Mouse (Mus musculus) ES-E14 (cell line): Measurements from ENCODE around the gene Gm38394. TPM values are rescaled to one million over a fixed set of nuclear protein-coding genes. Genes with fewer than 3 reads are reported as not detected.

ENCODE experiments used
- DNase-seq: peaks from one replicate; pipeline ENCODE4 v3.0.0-alpha.2; 2013; ENCODE audit warnings: low read depth, low spot score
- H3K27ac ChIP-seq: 2 replicates; pipeline ENCODE4 v1.5.1; 2012; ENCODE audit warnings: low read depth, mild to moderate bottlenecking, low read length, moderate library complexity, mixed read lengths; ENCODE audit not compliant: poor library complexity, insufficient read depth, severe bottlenecking
- H3K36me3 ChIP-seq: 2 replicates; pipeline ENCODE4 v1.6.1; 2012; ENCODE audit warnings: mild to moderate bottlenecking, low read length, moderate library complexity, mixed read lengths; ENCODE audit not compliant: control insufficient read depth, poor library complexity, insufficient read depth, severe bottlenecking
- H3K4me1 ChIP-seq, 2 experiments: fragments of 150-350 bp in 1 of 2; sonication (generic) in 1 of 2; 2 replicates each; pipeline ENCODE4 v1.6.1; 2012; ENCODE audit warnings: low read length in 2 of 2, mild to moderate bottlenecking in 1 of 2, mixed read lengths in 1 of 2; ENCODE audit not compliant: control insufficient read depth in 2 of 2, insufficient read depth in 2 of 2, poor library complexity in 1 of 2
- H3K4me3 ChIP-seq, 2 experiments: fragments of 150-350 bp in 1 of 2; sonication (generic) in 1 of 2; 2 replicates each; pipeline ENCODE4 v1.5.1; 2012; ENCODE audit warnings: low read length in 2 of 2, low read depth in 1 of 2, mild to moderate bottlenecking in 1 of 2, mixed read lengths in 1 of 2; ENCODE audit not compliant: insufficient read depth in 1 of 2, poor library complexity in 1 of 2, severe bottlenecking in 1 of 2
- H3K9ac ChIP-seq: 2 replicates; pipeline ENCODE4 v1.6.1; 2012; ENCODE audit warnings: low read depth, mild to moderate bottlenecking, low read length, mixed read lengths; ENCODE audit not compliant: poor library complexity, insufficient read depth, severe bottlenecking
- H3K9me3 ChIP-seq: fragments of 150-350 bp; sonication (generic); 2 replicates; pipeline ENCODE4 v1.6.1; 2012; ENCODE audit warnings: low read depth, mild to moderate bottlenecking, low read length; ENCODE audit not compliant: control insufficient read depth, insufficient read depth
- CHD2 ChIP-seq: IDR thresholded peaks from 2 replicates; pipeline ENCODE4 v1.6.1; 2014; ENCODE audit warnings: mild to moderate bottlenecking, low read depth, low read length, inconsistent platforms
- HCFC1 ChIP-seq: IDR thresholded peaks from 2 replicates; pipeline ENCODE4 v1.6.1; 2012; ENCODE audit warnings: low read length, inconsistent platforms, borderline replicate concordance; ENCODE audit not compliant: insufficient read depth
- MAFK ChIP-seq: IDR thresholded peaks from 2 replicates; pipeline ENCODE4 v1.6.1; 2014; ENCODE audit warnings: mild to moderate bottlenecking, low read depth, low read length, inconsistent platforms; ENCODE audit not compliant: insufficient read depth
- ZC3H11A ChIP-seq: IDR thresholded peaks from 2 replicates; pipeline ENCODE4 v1.6.1; 2012; ENCODE audit warnings: low read depth, mild to moderate bottlenecking, inconsistent platforms, low read length, borderline replicate concordance
- ZNF384 ChIP-seq: IDR thresholded peaks from 2 replicates; pipeline ENCODE4 v1.6.1; 2012; ENCODE audit warnings: low read depth, low read length, inconsistent platforms
- in situ Hi-C, 2 experiments: fragments of 600-800 bp; cut with MboI; formaldehyde crosslinking; loops; one replicate each; pipeline ENCODE4 v1.15.1; 2025; ENCODE audit warnings: low sequenced_read_pairs in 2 of 2, inconsistent platforms in 1 of 2; ENCODE audit not compliant: unreplicated experiment in 2 of 2
- total RNA-seq: library from RNA; depleted of rRNA; stranded (reverse); fragments of 300-350 nt; gene quantifications from 2 replicates; pipeline ENCODE4 v1.2.3, GENCODE M21; 2012

Gene Gm38394
- total RNA-seq, 1 experiment, result 8.7 TPM

- no peak overlapping the region for H3K4me3 ChIP-seq
- no peak for DNase-seq
- peaks cover 3 to 12% of the 10 kb centered on the region in 2 experiments; a peak in 3 of 4 replicates for H3K4me1 ChIP-seq
- no peak for TF ChIP-seq HCFC1
- no peak for TF ChIP-seq MAFK
- TF ChIP-seq ZC3H11A, result no peak
- H3K27ac ChIP-seq, result no peak overlapping the region
- in situ Hi-C loops, result no loop called here
- H3K9me3 ChIP-seq, result no peaks in the 10 kb centered on the region
- H3K36me3 ChIP-seq, result no peaks in the 10 kb centered on the region
- no peak overlapping the region for H3K9ac ChIP-seq
These were observed 27.2 kb upstream of the Gm38394 start for GRCm38 (mm10) chr1:133688301-133688700.

DNA sequence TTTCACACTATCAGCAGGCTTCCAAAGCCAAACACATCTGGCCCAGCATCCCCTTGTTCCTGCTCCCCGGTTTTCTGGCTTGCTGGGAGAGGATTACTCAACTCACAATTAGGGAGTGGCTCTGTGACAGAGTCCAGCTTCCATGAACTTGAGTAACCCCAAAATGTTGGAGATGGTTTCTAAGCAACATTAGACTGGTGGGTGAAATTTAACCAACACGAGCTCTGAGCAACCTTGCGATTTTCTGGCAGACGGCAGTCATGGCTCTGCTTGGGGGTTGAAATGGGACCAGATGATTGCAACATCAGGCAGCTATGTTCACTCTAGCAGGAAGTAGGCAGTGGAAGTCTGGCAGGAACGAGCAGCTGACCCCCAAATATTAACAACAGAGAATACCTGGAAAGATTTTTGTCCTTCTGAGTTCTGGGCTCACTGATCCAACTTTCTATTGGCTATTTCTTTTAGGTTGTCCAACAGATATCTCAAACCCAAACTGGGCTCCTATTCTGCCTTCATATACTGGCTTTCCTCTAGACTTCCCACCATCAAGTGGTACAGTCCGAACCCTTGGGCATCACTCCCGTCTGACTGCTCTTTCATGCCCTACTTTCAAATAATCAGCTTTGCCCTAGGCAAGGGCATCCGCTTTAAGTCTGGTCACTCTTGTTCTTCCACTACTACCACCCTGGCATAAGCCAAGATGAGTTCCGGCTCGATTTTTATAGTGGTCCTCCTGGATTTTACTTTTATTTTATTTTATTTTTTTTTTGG, 24.8 kb upstream of the Gm38394 start:
- in situ Hi-C loops, result no loop called here
- TF ChIP-seq ZNF384, result no peak
- TF ChIP-seq HCFC1, result no peak
- no peak for TF ChIP-seq ZC3H11A
- TF ChIP-seq MAFK, result no peak
- TF ChIP-seq CHD2, result no peak
- DNase-seq, result no peak

GRCm38 (mm10) chr1:133671801-133672200, 10.7 kb upstream of the Gm38394 start:
- TF ChIP-seq ZNF384 (no peak), ZC3H11A (no peak), HCFC1 (no peak), MAFK (no peak), CHD2 (no peak)
- Histone ChIP-seq H3K9me3 (no peaks in the 10 kb centered on the region), H3K9ac (no peak overlapping the region), H3K4me1 (peaks cover 3 to 14% of the 10 kb centered on the region in 2 experiments; a peak in 3 of 4 replicates), H3K4me3 (0 out of 4 replicates have a peak overlapping the region, but pooled peaks have one; percentile 2 to 12), H3K36me3 (peaks cover 3% of the 10 kb centered on the region), H3K27ac (peak overlapping the region; percentile 96; the same call in 1 of the 2 replicates)
- in situ Hi-C loops, result no loop called here
- no peak for DNase-seq

More for the DNA sequence above, 24.8 kb upstream of the Gm38394 start:
- no peaks in the 10 kb centered on the region for H3K36me3 ChIP-seq
- H3K9ac ChIP-seq, result no peak overlapping the region
- no peak overlapping the region for H3K4me3 ChIP-seq
- peaks cover 0 to 7% of the 10 kb centered on the region in 2 experiments; a peak in 1 of 4 replicates for H3K4me1 ChIP-seq
- H3K27ac ChIP-seq, result no peak overlapping the region
- H3K9me3 ChIP-seq, result no peaks in the 10 kb centered on the region

DNA sequence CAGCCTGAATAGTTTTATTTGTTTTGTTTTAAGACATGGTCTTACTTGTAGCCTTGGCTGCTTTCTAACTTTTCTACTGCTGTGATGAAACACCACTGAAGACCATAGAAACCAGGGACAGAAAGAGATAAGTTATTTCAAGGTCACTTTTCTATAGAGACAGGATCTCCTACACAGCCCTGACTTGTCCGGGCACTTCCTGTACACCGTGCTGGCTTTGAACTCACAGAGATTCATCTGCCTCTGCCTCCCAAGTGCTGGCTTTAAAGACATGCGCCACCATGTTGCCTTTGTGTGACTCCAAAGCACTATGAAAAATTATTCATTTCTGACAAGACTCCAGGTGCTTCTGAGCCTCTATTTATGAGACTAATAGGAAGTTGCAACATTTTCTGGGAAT, 10.1 kb upstream of the Gm38394 start:
- Histone ChIP-seq H3K27ac (peak overlapping the region; percentile 96; the same call in 1 of the 2 replicates), H3K4me3 (no peak overlapping the region), H3K9me3 (no peaks in the 10 kb centered on the region), H3K9ac (no peak overlapping the region; the same call in 1 of the 2 replicates), H3K36me3 (peaks cover 3% of the 10 kb centered on the region), H3K4me1 (peaks cover 5 to 15% of the 10 kb centered on the region in 2 experiments)
- no peak for TF ChIP-seq HCFC1
- TF ChIP-seq ZNF384, result no peak
- TF ChIP-seq CHD2, result no peak
- no peak for TF ChIP-seq ZC3H11A
- no peak for TF ChIP-seq MAFK
- DNase-seq, result no peak
- in situ Hi-C loops, result no loop called here
